Mouse (Mus musculus) bone marrow, adult 2 months (tissue): ENCODE measurements around the gene Cd180.

Experiments
- CTCF ChIP-seq: fragments of 200-500 bp; IDR thresholded peaks from 2 replicates; pipeline ENCODE4 v1.5.1; 2011; ENCODE audit warnings: low read length, control low read depth; ENCODE audit not compliant: control insufficient read depth, insufficient read depth
- POLR2A ChIP-seq: fragments of 200-500 bp; IDR thresholded peaks from 2 replicates; pipeline ENCODE4 v1.6.1; 2011; ENCODE audit warnings: low read depth, mild to moderate bottlenecking, control low read depth, low read length, borderline replicate concordance; ENCODE audit not compliant: control insufficient read depth

GRCm38 (mm10) chr13:102658223-102658839 lies 35.0 kb upstream of the Cd180 start:
- TF ChIP-seq CTCF: no peak
- TF ChIP-seq POLR2A: no peak
